Mouse (Mus musculus): Measurements from ENCODE around the gene Gm49673. TPM values are rescaled to one million over a fixed set of nuclear protein-coding genes. Genes with fewer than 3 reads are reported as not detected.
"Not testable (repeated sequence)": the region's sequence is repeated elsewhere in the genome, so short reads cannot be mapped to it uniquely, and the experiment has no call there.

Gene Gm49673
- total RNA-seq (2021): under 1 TPM; 0.18 to 0.28 TPM

DNA sequence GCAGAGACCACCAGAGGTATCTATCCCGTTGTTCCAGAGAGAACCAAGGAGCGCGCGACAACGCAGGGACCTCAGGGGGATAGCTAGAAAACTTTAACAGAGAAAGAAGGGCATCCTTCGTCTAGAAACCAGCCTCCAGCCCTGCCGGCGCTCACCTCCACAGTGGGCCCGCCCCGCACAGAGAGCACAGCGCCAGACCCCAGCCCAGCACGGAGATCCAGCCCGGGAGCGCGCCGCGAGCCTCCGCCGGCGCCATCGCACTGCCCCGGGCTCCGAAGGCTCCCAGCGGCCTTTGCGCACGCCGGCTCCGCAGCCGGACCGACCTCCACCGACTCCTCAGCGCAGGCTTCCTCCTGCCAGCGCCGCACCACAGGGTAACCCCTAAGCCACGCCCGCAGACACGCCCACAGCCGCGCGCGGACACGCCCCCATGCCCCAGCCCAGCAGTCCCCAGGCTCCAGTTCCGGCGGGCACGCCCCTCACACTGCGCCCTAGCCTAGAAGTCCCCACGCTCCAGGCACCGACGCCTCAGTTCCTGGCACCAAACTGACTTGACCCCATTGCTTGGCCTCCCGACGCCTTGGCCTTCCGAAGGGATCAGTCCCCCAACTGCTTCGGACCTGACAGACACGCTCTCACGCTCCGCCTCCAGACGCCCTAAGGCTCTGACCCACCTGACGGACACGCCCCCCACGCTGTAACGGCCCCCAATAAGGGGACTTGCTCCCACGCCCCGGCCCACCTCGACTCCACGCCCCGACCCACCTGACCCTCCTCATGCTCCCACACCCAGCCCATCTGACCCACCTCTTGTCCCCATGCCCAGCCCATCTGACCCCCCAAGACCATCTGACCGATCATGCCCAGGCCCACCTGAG, at the start of gene Gm49673, which contains the start of gene Rnaset2a:
Gene Gm49673 (minus strand): TSS at position 350 of the 878 bp plus-strand sequence.
Gene Rnaset2a (minus strand): TSS at position 659 of the 878 bp plus-strand sequence.
- peak in 1 of 2 experiments; percentile 48 for DNase-seq (ENCODE audit: extremely low spot score in 1 of 2, low spot score in 2 of 2)
- intact Hi-C loops (cut with DNase I): not testable (repeated sequence)

- DNase-seq (ENCODE audit: extremely low spot score in 1 of 2, low spot score in 2 of 2): no peak
- intact Hi-C loops (cut with DNase I): no loop called here
Measured at GRCm38 (mm10) chr17:8195685-8196376, 48.2 kb upstream of the Gm49673 start.

DNA sequence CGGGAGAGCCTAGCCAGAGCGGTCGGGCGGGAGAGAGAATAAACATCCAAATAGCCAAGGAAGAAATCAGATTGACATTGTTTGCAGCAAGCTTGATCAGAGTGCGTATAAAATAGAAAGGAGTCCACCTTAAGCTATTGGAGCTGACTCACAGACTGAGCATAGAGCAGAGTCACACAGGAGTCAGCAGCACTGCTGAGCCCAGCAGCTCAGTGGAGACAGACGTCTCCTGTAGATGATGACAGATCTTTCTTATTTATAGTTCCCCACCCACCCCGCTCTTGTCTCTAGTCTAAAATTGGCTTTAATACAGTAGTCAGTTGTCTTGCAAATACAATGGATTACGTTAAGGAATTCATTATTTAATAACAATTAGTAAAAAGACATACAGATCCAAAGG, 46.1 kb upstream of the Gm49673 start:
- no peak for DNase-seq (ENCODE audit: extremely low spot score in 1 of 2, low spot score in 2 of 2)
- intact Hi-C loops (cut with DNase I): no loop called here

DNA sequence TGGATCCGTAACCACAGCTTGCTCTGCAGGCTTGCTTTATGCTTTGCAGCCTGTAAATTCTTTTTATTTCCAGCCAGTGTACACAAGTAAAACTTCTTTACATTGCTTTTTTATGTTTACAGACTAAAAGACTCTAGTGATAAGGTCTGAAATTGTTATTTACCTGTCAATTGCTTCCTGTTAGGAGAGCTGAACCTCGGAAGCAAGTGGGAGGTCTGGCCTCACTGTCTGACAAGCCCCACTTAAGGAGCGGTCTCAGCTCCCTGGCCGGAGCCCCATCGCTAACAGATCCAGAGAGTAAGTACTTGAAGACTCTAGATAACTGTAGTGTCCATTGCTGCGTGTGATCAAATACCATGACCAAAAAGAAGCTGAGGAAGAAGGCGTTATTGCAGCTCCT, 36.6 kb upstream of the Gm49673 start:
- no peak for DNase-seq (ENCODE audit: extremely low spot score in 1 of 2, low spot score in 2 of 2)
- intact Hi-C loops (cut with DNase I): loop anchor here (5.0 kb wide), 1 partner anchor 118 kb away; no protein-coding TSS in a partner anchor

- DNase-seq (ENCODE audit: extremely low spot score in 1 of 2, low spot score in 2 of 2): no peak
Measured at GRCm38 (mm10) chr17:8183815-8184214, 36.2 kb upstream of the Gm49673 start.

DNA sequence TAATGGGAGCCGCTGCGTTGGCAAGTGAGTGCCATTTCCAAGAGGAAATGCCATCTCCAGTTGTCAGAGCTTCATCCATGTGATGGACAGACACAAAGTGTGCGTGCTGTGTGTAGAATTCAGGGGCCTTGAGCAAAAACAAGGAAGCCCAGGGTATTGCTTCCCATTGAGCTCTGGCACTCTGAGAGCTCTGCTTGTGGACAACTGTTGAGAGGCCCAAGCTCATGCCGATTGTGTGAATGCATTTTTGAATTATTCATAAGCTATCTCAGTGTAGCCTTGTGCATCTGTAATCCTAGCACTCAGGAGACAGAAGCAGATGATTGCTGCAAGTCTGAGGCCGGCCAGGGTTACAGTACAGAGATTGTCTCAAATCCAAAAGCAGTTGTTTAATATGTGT, 29.5 kb upstream of the Gm49673 start:
- intact Hi-C loops (cut with DNase I): no loop called here
- no peak for DNase-seq (ENCODE audit: extremely low spot score in 1 of 2, low spot score in 2 of 2)

More at GRCm38 (mm10) chr17:8183815-8184214, 36.2 kb upstream of the Gm49673 start:
- intact Hi-C loops (cut with DNase I): loop anchor here (5.0 kb wide), 1 partner anchor 118 kb away; no protein-coding TSS in a partner anchor

DNA sequence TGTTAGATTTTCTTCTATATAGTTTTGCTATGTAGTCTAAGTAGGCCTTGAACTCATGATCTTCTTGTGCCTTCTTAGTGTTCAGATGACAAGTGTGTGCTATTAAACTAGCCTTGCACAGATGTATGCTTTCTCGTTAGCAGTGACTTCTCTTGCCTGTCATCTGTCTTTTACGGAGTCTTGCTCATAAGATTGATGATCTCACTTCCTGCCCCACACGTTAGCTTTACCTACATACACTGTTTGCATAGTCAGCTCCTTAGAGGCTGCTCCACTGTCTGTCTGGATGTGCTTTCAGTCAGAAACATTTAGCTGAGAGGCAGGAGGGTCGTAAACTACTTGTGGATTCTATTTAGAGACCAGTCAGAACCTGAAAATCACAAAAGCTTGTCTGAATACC, 23.5 kb upstream of the Gm49673 start:
- DNase-seq (ENCODE audit: extremely low spot score in 1 of 2, low spot score in 2 of 2): no peak
- intact Hi-C loops (cut with DNase I): no loop called here

DNA sequence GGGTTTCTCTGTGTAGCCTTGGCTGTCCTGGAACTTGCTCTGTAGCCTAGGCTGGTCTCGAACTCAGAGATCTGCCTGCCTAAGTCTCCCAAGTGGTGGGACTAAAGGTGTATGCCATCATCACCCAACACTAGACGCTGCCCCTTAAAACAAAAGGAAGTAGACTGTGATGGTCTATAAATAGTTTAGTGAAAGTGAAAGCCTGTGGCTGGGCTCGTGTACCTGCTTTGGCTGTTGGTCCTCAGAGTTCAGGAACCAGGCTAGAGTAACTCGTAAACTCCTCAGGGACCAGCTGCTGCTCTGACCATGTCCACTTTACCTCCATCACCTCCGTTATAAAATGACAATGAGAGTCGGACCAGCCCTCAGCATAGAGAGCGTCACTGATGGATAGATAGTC, 22.7 kb upstream of the Gm49673 start:
- DNase-seq (ENCODE audit: extremely low spot score in 1 of 2, low spot score in 2 of 2): no peak
- intact Hi-C loops (cut with DNase I): no loop called here

DNA sequence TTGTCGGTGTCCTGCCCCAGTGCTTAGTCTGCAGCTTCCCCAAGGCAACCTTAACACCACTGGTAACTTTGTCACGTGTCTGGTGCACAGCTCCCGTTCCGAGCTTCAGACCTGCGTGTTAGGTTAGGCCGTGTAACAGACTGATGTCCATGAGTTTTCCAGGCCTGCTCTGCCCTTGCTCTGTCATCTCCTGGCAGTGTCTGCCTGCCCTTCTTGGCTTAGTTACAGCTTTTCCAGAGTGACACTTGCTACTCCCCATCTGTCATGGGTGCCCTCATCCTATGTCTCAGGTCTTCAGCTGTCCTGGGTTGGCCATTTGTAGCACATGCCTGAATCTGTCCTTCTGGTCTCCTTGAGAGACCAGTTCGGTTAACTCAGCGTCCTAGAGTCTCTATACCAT, 19.8 kb upstream of the Gm49673 start:
- DNase-seq (ENCODE audit: extremely low spot score in 1 of 2, low spot score in 2 of 2); intact Hi-C loops (cut with DNase I): not testable (repeated sequence)

- DNase-seq (ENCODE audit: extremely low spot score in 1 of 2, low spot score in 2 of 2); intact Hi-C loops (cut with DNase I): not testable (repeated sequence)
Measured at GRCm38 (mm10) chr17:8166454-8166853, 18.9 kb upstream of the Gm49673 start.

GRCm38 (mm10) chr17:8165977-8166376, 18.4 kb upstream of the Gm49673 start:
- intact Hi-C loops (cut with DNase I); DNase-seq (ENCODE audit: extremely low spot score in 1 of 2, low spot score in 2 of 2): not testable (repeated sequence)

DNA sequence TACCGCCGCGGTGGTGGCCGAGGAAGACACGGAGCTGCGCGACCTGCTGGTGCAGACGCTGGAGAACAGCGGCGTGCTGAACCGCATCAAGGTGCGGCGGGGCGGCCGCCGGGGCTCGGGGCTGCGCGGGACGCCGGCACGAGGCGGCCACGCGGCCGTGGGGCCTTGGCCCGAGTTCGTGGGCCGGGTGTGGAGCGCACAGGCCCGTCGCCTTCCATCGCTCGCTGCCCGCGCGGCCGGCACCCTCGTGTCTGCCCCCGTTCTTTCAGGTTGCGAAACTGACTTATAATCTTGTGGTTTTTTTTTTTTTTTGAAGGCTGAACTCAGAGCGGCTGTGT, 18.0 kb upstream of the Gm49673 start:
- intact Hi-C loops (cut with DNase I): not testable (repeated sequence)
- DNase-seq (ENCODE audit: extremely low spot score in 1 of 2, low spot score in 2 of 2): peak in 1 of 2 experiments; percentile 40

- peak in 1 of 2 experiments; percentile 20 for DNase-seq (ENCODE audit: extremely low spot score in 1 of 2, low spot score in 2 of 2)
- intact Hi-C loops (cut with DNase I): not testable (repeated sequence)
Measured at GRCm38 (mm10) chr17:8164701-8165607, 17.4 kb upstream of the Gm49673 start, which contains the start of gene Fgfr1op. Gene Fgfr1op (plus strand): TSS chr17:8165501.

DNA sequence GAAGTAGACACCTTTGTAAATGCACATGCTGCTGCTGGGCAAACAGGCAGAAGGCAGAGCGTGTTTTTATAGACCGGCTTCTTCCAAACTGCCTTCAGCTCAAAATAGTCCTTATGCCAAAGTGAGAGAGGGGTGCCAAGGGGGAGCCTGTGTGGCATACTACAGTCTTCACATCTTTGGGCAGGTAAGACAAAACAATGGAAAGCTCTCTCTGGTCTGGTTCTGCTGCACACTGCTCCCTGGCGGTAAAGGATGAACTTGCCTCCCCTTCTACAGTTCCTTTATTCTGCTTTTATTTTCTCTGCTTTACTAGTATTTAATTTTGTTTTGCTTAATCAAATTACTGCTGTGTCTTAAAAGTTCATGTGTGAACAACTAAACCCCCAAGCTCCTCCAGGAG, 13.4 kb upstream of the Gm49673 start:
- intact Hi-C loops (cut with DNase I); DNase-seq (ENCODE audit: extremely low spot score in 1 of 2, low spot score in 2 of 2): not testable (repeated sequence)

GRCm38 (mm10) chr17:8158627-8159026, 11.0 kb upstream of the Gm49673 start:
- DNase-seq (ENCODE audit: extremely low spot score in 1 of 2, low spot score in 2 of 2); intact Hi-C loops (cut with DNase I): not testable (repeated sequence)

DNA sequence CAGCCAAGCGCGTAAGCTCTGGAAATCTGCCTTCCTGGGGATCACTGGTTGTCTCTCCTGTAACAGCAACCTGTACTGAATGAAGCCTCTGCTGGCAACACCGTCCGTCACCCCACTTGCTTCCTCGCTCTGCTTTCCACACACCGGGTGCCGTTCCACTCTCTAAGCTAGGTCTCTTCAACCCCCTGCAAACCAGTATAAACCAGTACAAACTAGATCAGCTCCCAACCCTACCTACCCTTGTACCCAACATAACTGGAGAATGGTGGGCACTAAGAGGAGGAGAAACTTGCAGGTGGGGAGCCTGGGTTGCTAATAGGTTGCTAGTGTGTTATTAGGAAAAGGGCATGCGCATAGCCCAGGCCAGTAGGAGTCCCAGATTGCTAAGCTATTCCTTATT, 8.4 kb upstream of the Gm49673 start:
- intact Hi-C loops (cut with DNase I); DNase-seq (ENCODE audit: extremely low spot score in 1 of 2, low spot score in 2 of 2): not testable (repeated sequence)

- DNase-seq (ENCODE audit: extremely low spot score in 1 of 2, low spot score in 2 of 2); intact Hi-C loops (cut with DNase I): not testable (repeated sequence)
Measured at GRCm38 (mm10) chr17:8155010-8155409, 7.4 kb upstream of the Gm49673 start.

GRCm38 (mm10) chr17:8146931-8147330, 657 bp downstream of the Gm49673 start:
- intact Hi-C loops (cut with DNase I): not testable (repeated sequence)

More at GRCm38 (mm10) chr17:8146931-8147330, 657 bp downstream of the Gm49673 start:
- DNase-seq (ENCODE audit: extremely low spot score in 1 of 2, low spot score in 2 of 2): not testable (repeated sequence)
